Mouse (Mus musculus) common myeloid progenitor, adult 5-6 weeks (primary cell): ENCODE measurements around the gene Nfam1. TPM values are rescaled to one million over a fixed set of nuclear protein-coding genes. Genes with fewer than 3 reads are reported as not detected.

ENCODE experiments used
- ATAC-seq: replicated peaks from 2 replicates; pipeline ENCODE4 v1.8.0; 2016; ENCODE audit warnings: low read depth, mild to moderate bottlenecking, moderate TSS enrichment, inconsistent platforms; ENCODE audit not compliant: poor library complexity, severe bottlenecking
- total RNA-seq: library from RNA; stranded (forward); fragments of 200-1000, 187-1606 nt; gene quantifications from 2 replicates; pipeline ENCODE4 v1.2.3, GENCODE M21; 2017

Gene Nfam1
- total RNA-seq, 1 experiment from 2014 or later: 25.0 TPM

DNA sequence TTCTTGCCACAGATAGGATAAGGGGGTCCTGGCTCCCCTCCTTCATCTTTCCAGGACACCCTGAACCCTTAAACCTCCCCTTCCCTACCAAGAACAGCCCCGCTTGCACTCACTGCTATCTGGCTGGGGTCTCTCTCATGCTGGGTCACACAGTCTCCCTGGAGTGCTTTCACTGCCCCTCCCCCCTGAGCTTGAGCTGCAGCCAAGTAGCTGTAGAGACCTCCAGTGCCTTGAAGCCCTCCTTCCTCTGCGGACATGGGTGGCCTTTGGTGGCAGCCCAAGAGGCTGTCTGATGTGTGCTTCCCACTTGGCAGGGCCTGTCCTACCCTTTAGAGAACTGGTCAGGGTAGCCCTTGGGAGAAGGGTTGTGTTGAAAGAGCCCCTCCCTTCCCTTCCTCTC is 7.0 kb upstream of the Nfam1 start:
- ATAC-seq: no peak

DNA sequence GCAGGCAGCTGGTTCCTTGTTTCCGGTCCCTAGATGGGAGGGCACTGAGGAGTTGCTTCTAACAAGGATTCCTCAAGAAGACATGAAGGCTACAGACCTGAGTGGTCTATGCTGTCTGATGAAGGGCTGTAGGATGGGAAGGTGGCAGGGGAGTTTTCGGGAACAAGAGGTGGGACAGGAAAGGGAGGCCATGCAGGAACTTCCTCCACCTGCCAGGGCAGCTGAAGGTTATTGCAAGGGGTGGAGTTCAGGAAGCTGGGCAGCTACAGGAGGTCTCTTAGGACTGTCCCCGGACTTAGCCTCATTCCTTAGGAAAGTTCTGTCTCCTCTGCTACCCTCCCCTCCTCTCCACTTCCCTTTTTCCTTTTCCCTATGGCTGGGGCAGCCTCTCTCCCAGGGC is 5.7 kb upstream of the Nfam1 start:
- no peak for ATAC-seq

DNA sequence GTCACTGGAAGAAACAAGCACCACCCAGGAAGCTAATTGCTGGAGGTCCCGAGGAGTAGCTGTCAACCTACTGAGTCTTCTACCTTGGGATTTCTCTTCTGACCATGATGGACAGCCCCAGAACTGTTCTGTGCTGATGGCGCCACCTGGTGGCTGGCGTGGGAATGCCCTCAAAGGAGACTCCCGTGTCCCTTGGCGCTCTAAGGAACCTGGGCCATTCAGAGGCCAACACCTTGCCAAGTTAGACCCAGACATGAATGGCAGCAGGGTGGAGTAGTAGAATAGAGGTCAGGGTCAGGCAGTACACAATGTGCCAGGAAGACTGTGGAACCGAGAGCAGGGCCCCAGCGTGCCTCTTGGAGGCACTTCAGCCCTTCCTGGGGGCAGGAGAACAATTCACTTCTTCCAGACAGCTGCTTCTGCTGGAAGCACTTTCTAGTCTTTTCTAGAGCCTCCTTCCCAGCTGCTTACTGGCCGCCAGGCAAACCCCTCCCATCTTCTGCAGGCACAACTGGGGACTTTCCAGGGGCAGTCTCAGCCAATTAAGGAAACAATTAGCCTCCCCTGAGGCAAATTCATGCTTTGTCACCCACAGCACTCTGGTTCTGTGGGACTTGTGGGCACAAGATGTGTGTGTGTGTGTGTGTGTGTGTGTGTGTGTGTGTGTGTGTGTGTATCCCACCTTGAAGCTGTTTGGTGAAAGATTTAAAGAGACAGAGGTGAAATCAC is 4.8 kb upstream of the Nfam1 start:
- ATAC-seq: peak; percentile 51

DNA sequence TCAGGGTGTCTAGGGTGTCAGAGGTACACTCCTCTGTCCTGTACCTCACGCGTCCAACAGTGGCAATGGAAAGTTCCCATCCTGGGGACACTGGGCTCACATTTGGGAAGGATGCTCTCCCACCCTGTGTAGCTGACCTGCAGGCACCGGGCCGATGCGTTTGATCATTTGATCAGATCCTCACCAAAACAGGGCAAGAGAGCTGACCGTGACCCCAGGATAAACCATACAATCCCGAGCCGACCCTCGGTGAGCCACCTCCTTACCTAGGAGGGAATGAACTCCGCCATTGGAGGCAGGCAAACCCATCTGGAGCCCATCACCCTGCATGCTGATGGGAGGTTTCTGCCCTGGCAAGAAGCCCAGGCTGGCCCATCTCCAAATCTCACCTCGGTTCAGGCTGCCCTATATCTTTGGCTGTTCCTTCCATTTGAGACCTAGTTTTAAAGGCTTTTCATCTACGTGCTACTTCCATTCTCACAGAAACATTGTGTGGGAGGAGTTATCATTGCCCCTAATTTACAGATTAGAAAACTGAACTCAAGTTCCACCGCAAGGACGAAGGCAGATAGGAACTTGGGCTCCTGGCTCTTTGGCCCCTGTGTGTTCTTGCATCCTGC is 3.9 kb upstream of the Nfam1 start:
- no peak for ATAC-seq

DNA sequence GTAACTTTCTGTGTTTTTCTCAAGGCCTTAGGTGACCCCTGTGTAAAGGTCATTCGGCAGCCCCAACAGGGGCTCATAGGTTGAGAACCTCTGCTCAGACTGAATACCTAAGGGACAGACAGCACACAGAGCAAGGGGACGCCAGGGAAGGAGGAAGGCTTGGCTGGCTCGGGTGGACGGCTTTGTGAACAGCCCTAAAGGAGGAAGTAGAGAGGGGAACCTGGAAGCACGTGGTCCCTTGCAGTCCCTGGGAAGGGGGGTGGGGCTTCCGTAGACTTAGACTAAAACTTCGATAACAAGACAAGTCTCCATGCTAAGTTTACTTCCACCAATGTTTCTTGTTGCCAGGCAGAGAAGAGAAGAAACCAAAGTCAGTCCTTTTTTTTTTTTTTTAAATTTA is 3.0 kb upstream of the Nfam1 start:
- ATAC-seq: peak; percentile 64

DNA sequence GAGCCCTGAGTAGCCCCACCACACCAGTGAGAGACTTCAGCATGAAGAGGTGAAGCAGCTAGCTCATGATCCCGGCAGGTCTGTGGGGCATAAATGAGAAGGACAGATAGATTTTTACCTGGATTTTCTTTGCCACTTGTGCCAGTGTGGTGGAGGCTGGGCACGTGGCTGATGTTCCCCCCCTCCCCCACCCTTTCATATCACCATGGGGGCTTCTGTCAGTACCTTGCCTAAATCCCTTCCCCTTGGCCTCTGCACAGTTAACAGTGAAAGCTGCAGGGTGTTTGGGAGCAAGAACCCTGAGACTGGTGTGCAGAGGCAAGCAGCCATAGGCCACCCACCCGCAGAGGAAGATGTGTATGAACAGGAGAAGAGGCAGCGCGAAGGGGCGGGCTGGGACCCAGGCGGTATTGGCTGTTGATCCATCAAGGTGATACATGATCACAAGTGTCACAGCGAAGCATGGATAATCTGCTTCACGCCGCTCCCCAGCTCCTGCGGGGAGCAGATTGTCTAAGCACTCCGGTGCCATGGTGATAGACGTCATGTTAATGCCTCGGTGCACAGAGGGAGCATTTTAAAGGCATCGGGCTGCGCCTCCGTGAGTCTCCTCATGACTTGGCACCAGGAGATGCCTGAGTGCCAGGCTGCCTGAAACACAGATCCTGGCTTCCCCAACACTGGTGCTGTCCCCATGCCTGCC is 1.3 kb upstream of the Nfam1 start:
- ATAC-seq: no peak

DNA sequence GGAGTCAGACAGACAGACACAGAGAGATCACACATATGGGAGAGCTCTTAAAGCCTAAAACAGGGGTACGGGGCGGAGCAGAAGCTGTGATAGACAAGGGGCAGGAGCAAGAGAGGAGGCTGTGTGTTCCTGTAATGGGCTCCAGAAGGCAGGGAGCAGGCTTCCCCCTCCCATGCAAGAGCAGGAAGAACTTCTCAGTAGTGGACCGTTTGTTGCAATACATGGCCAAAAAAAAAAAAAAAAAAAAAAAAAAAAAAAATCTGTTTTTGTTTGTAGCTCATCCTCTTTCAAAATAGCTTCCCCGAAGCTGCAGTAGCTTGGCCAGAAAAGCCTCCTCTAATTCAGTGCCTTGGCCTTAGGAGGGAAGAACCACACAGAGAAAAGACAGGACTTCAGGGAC is 2.2 kb downstream of the Nfam1 start:
- ATAC-seq: peak; percentile 24; the same call in 1 of the 2 replicates

DNA sequence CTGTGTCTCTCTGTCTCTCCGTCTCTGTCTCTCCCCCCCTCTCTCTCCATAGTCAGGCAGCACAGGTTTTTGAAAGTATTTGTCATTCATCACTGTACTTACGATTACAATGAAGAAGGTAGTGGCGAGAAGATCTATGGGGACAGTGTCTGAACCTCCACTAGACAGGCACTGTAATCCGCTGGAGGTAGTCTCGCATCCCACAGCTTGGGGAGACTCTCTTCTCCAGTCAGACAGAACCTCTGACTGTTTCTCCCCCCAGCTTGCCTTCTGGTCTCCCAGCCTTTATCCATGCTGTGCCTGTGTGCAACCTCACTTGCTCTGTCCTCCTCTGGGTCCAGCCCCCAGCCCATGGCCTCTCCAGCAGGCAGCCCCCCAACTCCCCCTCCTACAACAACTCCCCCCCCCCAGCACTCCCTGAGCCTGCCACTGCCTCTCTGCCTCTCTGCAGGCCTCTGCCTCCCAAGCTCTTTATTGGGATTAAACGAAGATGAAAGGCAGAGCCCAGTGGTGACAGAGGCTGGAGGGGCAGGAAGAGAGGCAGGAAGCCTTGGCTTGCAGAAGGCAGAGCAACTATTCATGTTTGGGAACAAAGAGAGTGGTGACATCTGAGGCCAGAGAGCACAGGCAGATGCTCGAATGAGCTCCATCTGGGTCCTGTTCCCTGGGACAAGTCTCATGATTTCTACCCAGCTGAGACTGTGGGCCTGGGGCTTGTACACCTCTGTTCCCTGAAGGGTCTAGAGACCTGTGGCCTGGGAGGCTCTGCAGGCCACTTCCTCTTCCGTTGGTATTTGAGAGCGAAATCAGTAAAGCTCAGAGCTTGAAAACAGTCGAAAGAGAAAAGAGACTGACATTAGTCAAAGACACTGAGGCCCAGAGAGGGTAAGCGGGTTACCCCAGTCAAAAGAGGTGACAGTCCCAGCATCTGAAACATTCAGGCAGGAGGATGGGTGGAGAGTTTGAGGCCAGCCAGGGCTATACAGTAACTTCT is 3.1 kb downstream of the Nfam1 start:
- ATAC-seq: peak; percentile 12; the same call in 1 of the 2 replicates

DNA sequence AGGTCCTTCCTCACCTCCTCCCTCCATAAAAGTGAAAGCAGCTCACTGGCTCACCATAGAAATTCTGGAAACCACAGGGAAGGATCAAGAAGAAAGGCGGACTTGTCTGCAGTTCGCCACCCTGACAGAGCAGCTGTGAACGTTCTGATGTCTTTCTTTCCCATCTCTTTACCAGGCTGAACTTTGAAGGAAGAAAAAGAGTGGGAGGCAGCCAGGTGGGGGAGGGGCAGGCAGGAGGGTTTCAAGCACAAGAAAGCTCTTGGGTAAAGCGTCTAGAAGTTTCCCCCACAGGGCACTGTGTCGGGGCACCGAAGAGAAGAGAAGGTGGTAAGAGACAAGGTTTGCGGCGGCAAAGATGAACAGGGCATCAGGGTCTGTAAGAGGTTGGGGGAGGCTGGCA is 7.0 kb downstream of the Nfam1 start:
- no peak for ATAC-seq

DNA sequence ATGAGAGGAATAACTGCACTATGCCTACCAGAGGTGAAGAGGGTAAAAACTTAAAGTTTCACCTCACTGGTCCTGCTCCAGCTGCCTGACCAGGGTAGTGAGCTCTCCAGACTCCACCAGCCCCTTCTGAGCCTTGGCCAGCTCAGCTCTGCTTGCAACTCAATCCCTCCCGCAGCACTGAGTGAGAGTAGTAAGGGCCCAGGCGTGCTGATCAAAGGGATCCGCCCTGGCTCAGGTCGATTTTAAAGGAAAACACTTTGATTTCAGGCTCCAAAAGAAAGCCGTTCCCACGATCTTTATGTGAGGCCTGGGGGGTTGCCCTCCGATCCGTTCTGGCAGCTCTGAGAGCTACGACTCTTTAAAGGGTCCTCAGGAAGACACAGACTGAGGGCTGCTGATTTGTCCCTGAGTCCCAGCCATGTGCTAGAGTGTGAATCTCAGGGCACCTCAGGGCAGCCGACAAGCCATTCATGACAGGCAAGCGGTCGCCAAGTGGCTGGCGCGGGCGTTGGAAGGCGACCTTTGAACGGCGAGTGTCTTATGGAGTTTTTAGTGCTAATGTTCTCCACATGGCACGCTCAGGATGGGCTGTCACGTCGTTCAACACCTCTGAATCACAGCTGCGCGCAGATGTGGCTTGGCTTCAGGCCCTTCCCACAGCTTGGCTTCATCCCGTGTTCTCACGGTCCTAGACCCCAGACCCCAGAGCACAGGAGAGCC is 7.9 kb downstream of the Nfam1 start:
- ATAC-seq: no peak

DNA sequence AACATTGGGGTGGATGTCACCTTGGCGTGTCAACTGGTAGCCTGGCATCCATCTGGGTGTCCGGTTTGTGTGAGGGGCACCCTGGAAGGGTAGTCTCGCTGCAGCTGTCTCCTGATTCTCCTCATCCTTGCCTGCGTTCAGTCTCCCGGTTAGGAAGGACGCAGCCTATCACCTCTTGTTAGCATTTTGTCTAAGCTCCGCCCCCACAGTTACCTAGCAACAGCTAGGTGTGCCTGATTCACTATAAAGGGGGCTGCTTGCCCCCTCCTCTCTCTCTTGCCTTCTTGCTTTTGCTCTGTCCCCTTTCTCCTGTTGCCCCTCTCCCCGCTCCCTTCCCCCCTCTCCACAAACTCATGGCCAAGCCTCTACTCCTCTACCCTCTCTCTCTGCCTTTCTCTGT is 10.2 kb downstream of the Nfam1 start:
- no peak for ATAC-seq

DNA sequence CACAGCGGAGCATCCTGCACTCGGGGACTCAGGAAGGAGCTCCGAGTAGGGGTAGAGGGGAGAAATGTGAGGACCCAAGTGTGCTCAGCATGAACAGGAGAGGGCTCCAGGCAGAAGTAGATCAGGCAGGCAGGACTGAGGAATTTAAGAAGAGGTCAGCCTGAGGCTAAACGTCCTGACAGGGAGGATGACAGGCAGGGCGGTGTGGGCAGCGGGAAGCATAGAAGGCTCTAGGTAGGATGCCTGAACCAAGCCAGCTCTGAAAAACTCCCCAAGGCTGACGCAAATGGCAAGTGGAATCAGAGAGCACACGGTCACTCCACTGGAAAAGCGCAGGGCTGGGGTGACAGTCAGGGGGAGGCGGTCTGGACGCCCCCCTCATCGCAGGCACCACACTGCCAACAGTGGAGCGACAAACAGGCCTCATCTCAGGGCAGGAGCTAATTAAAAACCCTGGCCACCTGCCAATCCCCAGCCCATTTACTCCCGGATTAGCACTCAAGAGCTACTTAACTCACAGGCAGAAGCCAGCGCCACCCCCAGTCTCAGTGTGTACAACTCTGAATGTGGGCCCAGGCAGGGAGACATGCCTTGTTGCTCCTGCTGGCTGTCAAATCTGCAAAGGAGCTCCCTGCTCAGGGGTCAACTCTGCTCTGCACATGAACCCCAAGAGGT is 22.0 kb downstream of the Nfam1 start:
- ATAC-seq: no peak

DNA sequence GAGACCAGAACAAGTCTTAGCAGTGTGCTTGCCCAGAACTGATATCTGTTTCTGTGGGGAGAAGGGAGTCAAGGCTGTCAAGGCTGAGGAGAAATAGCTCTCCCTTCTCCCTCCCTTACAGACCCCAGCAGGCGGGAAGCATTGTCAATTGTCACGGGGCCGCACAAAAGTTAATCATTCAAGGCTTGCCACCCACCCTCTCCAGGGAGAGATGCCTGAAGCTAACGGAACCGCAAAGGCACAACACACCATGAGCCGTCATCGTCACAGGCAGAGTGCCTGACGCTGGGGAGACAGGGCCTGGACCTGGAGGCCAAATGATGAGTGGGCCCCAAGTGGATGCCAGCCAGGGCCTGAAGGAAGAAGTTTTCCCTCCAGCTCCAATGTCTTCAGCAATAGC is 22.7 kb downstream of the Nfam1 start:
- ATAC-seq: no peak

DNA sequence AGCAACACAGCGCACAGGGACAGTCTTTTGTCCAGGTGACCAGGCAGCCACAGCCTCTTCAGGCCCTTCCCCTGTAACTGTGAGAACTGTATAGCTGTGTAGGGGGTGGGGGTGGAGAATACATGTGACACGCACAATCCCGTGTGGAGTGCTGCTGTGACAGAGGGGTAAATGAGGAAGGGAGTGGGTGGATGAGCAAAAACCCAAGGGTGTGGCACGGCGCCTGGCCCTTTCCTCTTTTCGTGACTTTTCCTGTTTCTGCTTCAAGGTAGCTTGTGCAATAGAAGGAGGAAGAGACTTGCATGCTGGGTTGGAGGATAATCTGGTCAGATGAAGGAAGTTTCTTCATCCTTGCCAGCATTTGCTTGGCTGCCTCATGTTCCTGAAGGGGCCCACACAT is 23.6 kb downstream of the Nfam1 start:
- peak; percentile 85 for ATAC-seq

DNA sequence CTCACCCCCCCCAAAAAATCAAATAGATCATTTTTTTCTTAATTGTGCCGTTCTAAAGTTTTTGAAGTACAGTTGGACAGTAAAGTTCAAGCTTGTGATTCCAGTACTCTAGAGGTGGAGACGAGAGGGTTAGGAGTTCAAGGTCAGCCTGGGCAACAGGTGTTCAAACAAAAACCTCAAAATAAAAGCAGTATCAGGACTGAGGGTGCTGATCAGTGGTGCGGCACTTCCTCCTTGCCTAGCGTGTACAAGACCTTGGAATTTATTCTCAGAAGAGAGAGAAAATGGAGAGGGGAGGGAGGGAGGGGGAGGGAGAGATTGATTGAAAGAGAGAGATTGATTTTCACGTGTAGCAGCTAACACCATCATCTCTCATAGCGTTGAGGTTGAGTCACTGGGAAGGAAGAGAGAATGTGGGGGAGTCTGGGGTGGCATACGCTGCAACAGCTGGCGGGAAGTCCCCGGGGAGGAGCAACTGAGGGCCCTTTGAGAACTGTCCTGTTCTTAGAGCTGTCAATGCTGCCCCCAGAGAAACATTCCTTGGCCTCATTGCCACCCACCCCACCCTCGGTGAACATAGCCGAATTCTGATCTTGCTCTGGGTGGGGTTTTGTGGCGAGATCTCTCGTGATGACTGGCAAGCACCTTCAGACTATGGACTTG is 24.2 kb downstream of the Nfam1 start:
- peak; percentile 6; the same call in 1 of the 2 replicates for ATAC-seq

DNA sequence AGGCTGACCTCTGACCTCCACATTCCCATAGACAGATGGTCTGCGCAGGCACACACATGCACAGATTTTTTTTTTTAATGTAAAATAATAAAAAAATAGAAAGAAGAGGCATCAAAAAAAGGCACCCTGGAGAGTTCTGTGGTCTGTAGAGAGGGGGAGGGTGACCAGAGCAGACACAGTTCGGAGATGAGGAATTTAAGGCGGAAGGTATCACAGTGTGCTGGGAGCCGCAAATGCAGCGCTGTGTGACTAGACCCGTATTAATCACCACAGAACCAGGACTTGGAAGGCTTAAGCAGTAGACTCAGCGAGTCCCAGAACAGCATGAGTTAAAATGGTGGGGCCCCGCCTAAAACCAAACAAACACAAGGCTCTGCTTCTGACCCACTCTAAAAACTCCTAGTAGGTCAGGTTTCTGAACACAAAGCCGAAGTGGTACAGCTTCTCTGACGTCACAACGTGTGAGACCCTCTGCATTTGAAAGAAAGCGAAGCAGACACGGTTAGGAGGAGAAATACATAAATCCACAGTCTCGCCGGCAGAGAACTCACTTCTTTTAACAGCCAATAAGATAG is 25.7 kb downstream of the Nfam1 start:
- ATAC-seq: no peak

DNA sequence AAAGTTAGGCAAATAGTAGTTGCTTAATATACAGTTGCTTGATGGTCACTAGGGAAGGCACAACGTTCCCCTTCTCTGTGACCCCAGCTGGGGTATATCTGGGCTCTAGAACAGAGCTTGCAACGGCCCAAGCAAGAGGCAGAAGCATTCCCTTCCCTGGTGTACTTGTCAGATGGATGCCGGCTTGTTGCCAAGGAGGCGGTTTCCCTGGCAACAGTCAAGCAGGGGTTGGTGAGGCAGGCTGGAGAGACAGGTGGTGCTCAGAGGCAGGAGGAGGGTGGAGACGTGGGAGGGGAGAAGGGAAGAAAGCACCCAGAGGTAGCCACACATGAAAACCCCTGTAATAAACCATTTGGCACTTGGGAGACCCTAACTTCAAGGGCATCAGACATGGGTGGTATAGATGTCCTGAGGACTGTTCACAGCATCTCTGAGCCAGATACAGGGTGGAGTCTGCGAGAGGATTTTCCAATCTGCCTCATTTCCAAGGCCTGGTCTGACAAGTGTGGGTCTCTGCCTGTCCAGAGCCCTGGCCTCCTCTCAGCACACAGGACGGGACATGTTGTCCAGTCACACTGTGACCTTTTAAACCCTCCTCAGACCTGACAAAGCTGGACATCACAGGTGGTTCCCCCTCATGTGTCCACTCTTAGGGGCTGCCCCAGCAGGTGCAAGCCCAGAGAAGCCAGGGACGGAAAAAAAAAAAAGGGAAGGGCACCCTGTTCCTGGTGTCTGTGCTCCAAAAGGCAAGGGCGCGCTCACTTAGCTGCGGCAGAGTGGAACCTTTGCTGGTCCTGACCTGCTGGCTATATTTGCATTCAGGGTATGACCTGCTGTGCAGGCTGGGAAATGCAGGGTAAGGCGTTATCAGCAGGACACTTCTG is 30.2 kb downstream of the Nfam1 start:
- no peak for ATAC-seq
